Mouse (Mus musculus): ENCODE data around the gene Ap2a1. TPM values are rescaled to one million over a fixed set of nuclear protein-coding genes. Genes with fewer than 3 reads are reported as not detected.

Ap2a1 gene
- polyA plus RNA-seq (2015; fragmentation: Nextera tagmentation; extraction: Ambion mirVana), result 60.1 and 65.0 TPM in 2 replicates

DNA sequence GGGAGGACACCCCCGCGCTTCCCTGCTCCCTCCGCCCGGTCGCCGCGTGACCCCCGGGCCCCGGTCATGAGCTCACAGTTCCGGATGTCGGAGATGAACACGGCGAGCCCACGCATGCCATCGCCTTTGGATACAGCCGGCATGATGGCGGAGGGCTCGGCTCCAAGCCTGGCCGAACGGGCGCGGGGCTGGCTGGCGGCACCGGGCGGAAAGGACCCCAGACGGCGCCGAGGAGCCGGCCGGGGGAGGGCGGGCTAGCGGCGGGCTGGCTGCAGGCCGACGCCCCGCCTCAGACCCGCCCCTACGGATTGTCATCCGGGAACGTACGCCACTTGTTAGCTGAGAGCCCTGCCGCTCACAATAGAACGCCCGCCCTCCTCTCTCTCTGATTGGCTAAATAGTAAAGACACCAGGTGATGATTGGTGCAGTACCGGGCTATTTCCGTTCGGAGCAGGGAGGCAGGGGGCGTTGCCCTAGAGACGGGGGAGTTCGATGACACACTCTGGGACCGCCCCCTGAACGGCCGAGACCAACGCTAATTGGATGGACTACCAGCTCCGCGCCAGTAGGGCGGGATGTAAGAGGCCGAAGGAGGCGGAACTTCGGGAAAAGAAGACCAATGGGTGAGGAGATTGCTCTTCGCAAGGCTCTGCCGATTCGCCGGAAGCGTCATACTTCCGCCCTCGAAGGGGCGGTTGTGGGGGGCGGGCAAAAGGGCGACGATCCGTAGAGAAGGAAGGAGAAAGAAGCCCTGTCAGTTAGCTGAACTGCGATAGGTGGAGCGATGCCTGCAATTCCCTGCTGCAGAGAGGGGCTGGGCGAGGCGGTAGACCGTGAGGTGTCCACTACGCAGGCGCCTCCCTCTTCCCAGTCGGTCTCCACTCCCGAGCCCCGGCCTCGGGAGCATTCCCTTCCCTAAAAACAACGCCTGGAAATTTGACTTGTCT lies at the start of gene Ap2a1:
Ap2a1 (minus strand) TSS at position 293 of the 948 bp plus-strand sequence.
- peak within 1 kb of the TSS; percentile 87 for H3K9ac ChIP-seq
- under 1% methylated on average over 83 of the region's 84 CpGs for WGBS
- ATAC-seq, result peak; percentile 99

DNA sequence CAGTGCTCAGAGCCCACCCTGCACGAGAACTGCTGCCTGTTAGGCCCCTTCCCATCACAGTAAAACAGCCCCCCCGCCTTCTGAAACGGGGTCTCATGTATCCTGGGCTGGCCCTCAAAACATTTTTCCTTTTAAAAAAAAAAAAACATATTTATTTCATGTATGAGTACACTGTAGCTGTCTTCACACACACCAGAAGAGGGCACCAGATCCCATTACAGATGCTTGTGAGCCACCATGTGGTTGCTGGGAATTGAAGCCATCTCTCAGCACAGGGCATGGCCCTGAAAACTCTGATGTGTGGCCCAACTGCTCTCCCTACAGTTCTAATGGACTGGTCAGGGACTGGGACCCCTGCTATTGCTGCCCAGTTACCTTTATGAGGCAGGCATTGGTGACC lies 49.0 kb upstream of the Ap2a1 start:
- Histone ChIP-seq H3K9me3 (no peaks in the 10 kb centered on the region), H3K4me3 (replicated peaks) (no peak overlapping the region), H3K4me2 (replicated peaks) (no peak overlapping the region), H3K4me1 (replicated peaks) (peaks cover 16% of the 10 kb centered on the region), H3K9ac (no peak overlapping the region), H3K36me3 (peaks cover 57% of the 10 kb centered on the region), H3K27ac (no peak overlapping the region), H3K27me3 (replicated peaks) (no peaks in the 10 kb centered on the region)
- ATAC-seq, result no peak
- 91% methylated on average over 3 of the region's 3 CpGs for WGBS

More for the DNA sequence above, at the start of gene Ap2a1:
- H3K4me1 ChIP-seq (replicated peaks), result peaks cover 14% of the 10 kb centered on the region
- no peaks in the 10 kb centered on the region for H3K9me3 ChIP-seq
- peak within 1 kb of the TSS; percentile 86 for H3K27ac ChIP-seq
- peaks cover 9% of the 10 kb centered on the region; the same call in 1 of the 2 replicates for H3K36me3 ChIP-seq
- H3K4me3 ChIP-seq (replicated peaks), result peak within 1 kb of the TSS; percentile 92
- H3K4me2 ChIP-seq (replicated peaks), result peak within 1 kb of the TSS; percentile 67
- H3K27me3 ChIP-seq (replicated peaks), result no peaks in the 10 kb centered on the region

DNA sequence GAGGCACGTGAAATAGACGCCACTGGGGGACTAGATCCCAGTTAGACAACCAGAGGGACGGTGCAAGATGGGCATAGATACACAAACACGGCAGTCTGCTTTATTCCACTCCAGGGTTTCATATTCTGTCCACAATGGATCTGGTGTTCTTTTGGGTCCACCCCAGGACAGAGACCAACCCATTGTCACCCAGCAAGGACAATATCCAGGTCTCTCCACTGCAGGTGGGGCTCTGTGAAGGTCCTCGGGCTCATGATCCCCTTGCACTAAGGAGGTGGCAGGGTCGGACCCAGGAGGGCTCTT lies 45.8 kb upstream of the Ap2a1 start:
- H3K9me3 ChIP-seq, result no peaks in the 10 kb centered on the region
- H3K4me3 ChIP-seq (replicated peaks), result peak overlapping the region; percentile 47; the same call in 1 of the 2 replicates
- no peak for ATAC-seq
- peak overlapping the region; percentile 76 for H3K4me2 ChIP-seq (replicated peaks)
- H3K9ac ChIP-seq, result peak overlapping the region; percentile 18; the same call in 1 of the 2 replicates
- H3K36me3 ChIP-seq, result peaks cover 38% of the 10 kb centered on the region
- 18% methylated on average over 6 of the region's 6 CpGs for WGBS
- H3K27me3 ChIP-seq (replicated peaks), result no peaks in the 10 kb centered on the region
- H3K27ac ChIP-seq, result peak overlapping the region; percentile 62
- H3K4me1 ChIP-seq (replicated peaks), result peaks cover 25% of the 10 kb centered on the region

DNA sequence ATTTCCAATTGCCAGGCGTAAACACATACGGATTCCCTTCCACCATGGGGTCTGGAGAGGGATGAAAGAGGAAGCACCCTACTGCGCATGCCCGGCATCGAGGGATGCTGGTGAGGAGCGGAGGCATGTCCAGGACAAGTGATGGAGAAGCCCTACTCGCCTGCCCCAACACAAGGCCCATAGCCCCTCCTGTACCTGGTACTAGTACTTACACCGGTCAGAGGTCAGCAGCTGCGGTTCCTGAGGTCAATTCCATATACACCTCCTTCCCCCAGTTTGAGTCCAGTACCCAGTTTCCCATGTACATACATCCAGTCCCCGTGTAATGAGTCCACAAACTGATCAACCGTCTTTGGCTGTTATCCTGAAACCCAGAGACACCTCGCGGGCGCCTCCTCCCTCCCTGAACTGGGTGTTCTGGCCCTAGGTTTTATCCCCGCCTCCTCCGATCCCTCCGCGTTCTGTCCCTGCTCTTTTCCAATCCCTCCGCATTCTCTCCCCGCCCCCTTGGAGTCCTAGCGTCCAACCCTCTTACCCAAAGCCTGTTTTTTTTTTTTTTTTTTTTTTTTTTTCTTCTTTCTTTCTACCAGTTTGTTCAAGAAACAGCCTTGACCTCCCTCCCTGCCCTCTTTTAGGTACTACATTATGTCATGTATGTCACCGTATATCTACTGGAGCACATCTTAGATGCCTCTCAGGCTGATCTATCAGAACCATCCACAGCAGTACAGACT lies 45.3 kb upstream of the Ap2a1 start, which contains the start of gene Cpt1c:
Cpt1c (minus strand) TSS at position 469 of the 734 bp plus-strand sequence.
- Histone ChIP-seq H3K4me2 (replicated peaks) (peak within 1 kb of the TSS; percentile 76), H3K9ac (peak within 1 kb of the TSS; percentile 43), H3K36me3 (peaks cover 32% of the 10 kb centered on the region), H3K4me1 (replicated peaks) (peaks cover 25% of the 10 kb centered on the region), H3K27ac (peak within 1 kb of the TSS; percentile 84), H3K4me3 (replicated peaks) (peak within 1 kb of the TSS; percentile 47), H3K9me3 (no peaks in the 10 kb centered on the region), H3K27me3 (replicated peaks) (no peaks in the 10 kb centered on the region)
- ATAC-seq, result peak; percentile 54
- WGBS, result 4% methylated on average over 22 of the region's 22 CpGs

DNA sequence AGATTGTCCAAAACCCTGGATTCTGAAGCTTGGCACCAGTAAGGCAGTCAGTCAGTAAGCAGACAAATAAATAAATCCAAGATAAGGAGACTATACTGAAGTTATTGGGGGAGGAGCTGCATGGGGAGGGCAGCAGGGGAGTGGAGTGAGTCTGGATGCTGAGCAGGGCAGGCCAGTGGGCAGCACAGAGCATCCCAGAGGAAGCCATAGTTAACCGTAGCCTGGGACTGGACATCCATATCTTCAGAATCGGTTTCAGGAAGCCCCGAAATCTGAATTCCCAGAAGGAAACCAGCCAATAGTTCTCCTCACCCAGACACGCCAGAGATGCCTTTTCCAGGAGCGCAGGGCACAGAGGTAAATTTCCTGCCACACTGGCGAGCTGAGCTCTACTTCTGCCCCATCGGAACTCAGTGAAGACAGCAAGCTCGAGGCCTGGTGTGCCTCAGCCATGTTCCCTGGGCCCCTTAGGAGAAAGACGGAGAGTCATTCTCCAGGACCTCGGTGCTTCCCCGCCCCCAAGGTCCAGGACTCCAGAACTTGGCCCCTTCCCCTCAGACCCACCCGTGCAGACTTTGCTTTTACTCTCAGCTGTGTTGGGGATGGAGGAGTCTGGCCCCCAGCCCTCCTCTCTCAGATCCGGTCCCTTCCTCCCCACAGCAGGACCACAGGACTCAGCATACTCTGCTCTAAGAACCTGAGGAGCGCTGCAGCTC lies 44.3 kb upstream of the Ap2a1 start:
- peaks cover 25% of the 10 kb centered on the region for H3K4me1 ChIP-seq (replicated peaks)
- peaks cover 23% of the 10 kb centered on the region for H3K36me3 ChIP-seq
- peak overlapping the region; percentile 43 for H3K9ac ChIP-seq
- ATAC-seq, result no peak
- 37% methylated on average over 14 of the region's 14 CpGs for WGBS
- H3K27me3 ChIP-seq (replicated peaks), result no peaks in the 10 kb centered on the region
- peak overlapping the region; percentile 47 for H3K4me3 ChIP-seq (replicated peaks)
- H3K4me2 ChIP-seq (replicated peaks), result peak overlapping the region; percentile 76
- no peaks in the 10 kb centered on the region for H3K9me3 ChIP-seq
- peak overlapping the region; percentile 84; the same call in 1 of the 2 replicates for H3K27ac ChIP-seq

DNA sequence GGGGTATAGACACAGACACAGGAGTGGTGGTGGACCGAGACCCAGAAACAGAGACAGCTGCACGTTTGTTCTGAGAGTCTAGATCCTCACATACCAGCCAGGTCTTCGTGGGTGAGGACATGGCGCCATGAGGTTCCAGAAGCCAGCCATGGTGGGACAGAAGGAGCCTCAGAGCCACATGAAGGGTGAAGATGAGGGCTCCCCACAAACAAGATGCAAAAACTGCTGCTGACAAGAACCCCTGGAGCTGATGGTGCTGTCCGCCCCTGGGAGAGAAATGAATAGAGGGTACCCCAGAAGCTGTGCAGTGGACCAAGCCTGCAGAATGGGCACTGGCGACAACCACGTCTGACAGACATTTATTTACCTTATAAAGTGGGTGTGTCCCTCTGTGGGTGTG lies 41.8 kb upstream of the Ap2a1 start:
- Histone ChIP-seq H3K4me2 (replicated peaks) (peak overlapping the region; percentile 92), H3K36me3 (0 out of 2 replicates have a peak, but pooled peaks cover 7% of the 10 kb centered on the region), H3K27me3 (replicated peaks) (no peaks in the 10 kb centered on the region), H3K4me3 (replicated peaks) (peak overlapping the region; percentile 59), H3K9me3 (no peaks in the 10 kb centered on the region), H3K4me1 (replicated peaks) (peaks cover 28% of the 10 kb centered on the region), H3K27ac (peak overlapping the region; percentile 92; the same call in 1 of the 2 replicates), H3K9ac (peak overlapping the region; percentile 62; the same call in 1 of the 2 replicates)
- ATAC-seq, result no peak
- WGBS, result 55% methylated on average over 7 of the region's 7 CpGs

DNA sequence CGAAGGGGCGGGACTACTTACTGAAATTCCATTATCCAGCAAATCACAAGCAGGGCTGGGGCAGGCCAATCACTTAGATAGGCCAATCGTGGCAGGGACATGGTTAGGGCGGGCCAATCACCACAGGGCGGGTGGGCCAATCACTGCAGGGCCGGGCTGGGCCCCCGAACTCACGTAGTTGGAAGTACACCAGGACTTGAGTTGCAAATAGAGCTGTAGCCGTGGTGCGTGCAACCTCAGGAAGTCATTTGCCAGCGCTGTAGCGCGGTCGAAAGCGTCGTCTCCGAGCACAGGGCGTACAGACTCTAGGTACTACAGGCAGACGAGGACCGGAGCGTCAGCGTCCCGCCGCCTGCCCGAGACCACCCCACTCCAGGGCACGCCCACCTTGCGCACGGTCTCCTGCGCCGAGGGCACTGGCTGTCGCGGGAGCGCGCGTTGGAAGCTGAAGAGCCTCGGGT lies 41.0 kb upstream of the Ap2a1 start:
- Histone ChIP-seq H3K4me3 (replicated peaks) (peak overlapping the region; percentile 59), H3K9ac (peak overlapping the region; percentile 62), H3K4me2 (replicated peaks) (peak overlapping the region; percentile 92), H3K9me3 (no peaks in the 10 kb centered on the region), H3K36me3 (0 out of 2 replicates have a peak, but pooled peaks cover 7% of the 10 kb centered on the region), H3K27ac (peak overlapping the region; percentile 92), H3K4me1 (replicated peaks) (peaks cover 24% of the 10 kb centered on the region), H3K27me3 (replicated peaks) (no peaks in the 10 kb centered on the region)
- WGBS, result under 1% methylated on average over 36 of the region's 36 CpGs
- peak; percentile 96 for ATAC-seq

DNA sequence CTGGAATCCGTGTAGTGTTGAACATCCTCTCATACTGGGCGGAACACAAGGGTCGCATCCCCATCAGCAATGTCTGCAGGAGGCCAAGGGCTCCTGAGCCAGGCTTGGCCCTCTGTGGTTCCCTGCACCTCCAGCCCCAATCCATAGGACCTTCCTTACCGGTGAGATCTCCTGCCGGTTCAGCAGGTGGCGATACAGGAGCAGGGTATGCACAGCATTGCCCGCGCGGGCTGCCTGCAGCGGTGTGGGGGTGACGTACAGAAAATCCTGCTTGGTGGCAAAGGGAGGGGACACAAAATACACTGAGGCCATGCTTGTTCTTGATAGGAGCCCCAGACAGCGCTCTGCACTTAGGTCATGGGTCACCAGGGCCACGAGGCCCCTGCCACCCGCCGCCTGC lies 37.3 kb upstream of the Ap2a1 start:
- Histone ChIP-seq H3K4me1 (replicated peaks) (peaks cover 10% of the 10 kb centered on the region), H3K9me3 (no peaks in the 10 kb centered on the region), H3K4me2 (replicated peaks) (0 out of 2 replicates have a peak overlapping the region, but pooled peaks have one; percentile 14), H3K27me3 (replicated peaks) (no peaks in the 10 kb centered on the region), H3K27ac (no peak overlapping the region), H3K9ac (no peak overlapping the region), H3K36me3 (0 out of 2 replicates have a peak, but pooled peaks cover 7% of the 10 kb centered on the region), H3K4me3 (replicated peaks) (no peak overlapping the region)
- 68% methylated on average over 15 of the region's 15 CpGs for WGBS
- ATAC-seq, result no peak

DNA sequence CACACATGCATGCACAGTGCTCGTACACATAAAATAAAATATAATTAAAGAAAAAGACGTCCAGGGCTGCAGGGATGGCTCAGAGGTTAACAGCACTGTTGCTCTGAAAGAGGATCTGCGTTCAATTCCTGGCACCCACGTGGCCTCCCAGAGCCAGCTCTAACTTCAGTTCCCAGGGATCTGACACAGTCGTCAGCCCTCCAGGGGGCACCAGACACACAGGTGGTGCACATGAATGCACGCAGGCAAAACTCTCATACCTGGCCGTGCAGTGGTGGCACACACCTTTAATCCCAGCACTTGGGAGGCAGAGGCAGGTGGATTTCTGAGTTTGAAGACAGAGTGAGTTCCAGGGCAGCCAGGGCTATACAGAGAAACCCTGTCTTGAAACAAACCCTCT lies 36.7 kb upstream of the Ap2a1 start:
- 0 out of 2 replicates have a peak, but pooled peaks cover 7% of the 10 kb centered on the region for H3K36me3 ChIP-seq

DNA sequence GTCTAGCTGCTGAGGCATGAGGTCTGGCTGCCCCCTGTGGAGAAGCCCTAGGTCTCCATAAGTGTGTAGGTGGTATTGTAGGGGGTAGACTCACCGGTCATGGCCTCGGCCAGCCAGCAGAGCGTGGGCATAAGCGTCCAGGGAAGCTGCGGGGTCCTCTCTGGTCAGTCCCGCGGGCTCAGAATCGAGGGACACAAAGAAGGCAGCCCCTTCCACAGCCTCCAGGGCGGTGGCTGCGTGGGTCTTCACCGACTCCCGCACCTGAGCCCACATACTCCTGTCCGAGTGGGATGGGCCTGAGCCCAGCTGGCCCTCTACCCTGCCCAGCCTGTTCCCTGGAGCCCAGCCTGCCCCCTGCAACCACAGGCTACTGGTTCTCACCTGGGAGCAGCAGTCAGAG lies 35.7 kb upstream of the Ap2a1 start:
- H3K36me3 ChIP-seq, result 0 out of 2 replicates have a peak, but pooled peaks cover 7% of the 10 kb centered on the region
- H3K27ac ChIP-seq, result no peak overlapping the region
- no peak overlapping the region for H3K4me3 ChIP-seq (replicated peaks)
- no peak overlapping the region for H3K4me2 ChIP-seq (replicated peaks)
- H3K9me3 ChIP-seq, result no peaks in the 10 kb centered on the region
- H3K27me3 ChIP-seq (replicated peaks), result no peaks in the 10 kb centered on the region
- no peak for ATAC-seq
- WGBS, result 94% methylated on average over 13 of the region's 13 CpGs
- H3K9ac ChIP-seq, result no peak overlapping the region
- H3K4me1 ChIP-seq (replicated peaks), result 0 out of 2 replicates have a peak, but pooled peaks cover 2% of the 10 kb centered on the region

More for the DNA sequence above, 36.7 kb upstream of the Ap2a1 start:
- no peaks in the 10 kb centered on the region for H3K27me3 ChIP-seq (replicated peaks)
- no peak overlapping the region for H3K4me3 ChIP-seq (replicated peaks)
- no peak overlapping the region for H3K4me2 ChIP-seq (replicated peaks)
- H3K4me1 ChIP-seq (replicated peaks), result peaks cover 4% of the 10 kb centered on the region
- WGBS, result 79% methylated on average over 7 of the region's 7 CpGs
- H3K9me3 ChIP-seq, result no peaks in the 10 kb centered on the region
- no peak for ATAC-seq
- H3K9ac ChIP-seq, result no peak overlapping the region
- no peak overlapping the region for H3K27ac ChIP-seq

DNA sequence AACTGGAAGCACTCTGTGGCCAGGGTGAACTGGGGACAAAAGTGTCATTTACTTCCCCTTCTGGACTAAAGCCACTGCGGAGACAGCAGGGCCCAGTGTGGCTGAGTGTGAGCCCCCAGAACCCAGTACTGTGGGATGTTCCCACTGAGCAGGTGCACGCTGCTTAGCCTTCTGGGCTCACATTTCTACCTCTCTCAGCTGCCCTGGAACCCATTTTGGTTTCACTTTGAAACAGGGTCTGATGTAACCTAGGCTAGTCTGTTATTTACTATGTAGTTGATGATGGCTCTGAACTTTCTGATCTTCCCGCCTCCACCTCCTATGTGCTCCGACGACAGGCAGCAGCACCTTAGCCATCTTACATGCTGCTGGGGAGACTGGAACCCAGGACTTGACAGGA lies 33.5 kb upstream of the Ap2a1 start:
- H3K9me3 ChIP-seq, result no peaks in the 10 kb centered on the region
- ATAC-seq, result no peak
- 91% methylated on average over 5 of the region's 5 CpGs for WGBS

More for the DNA sequence above, 33.5 kb upstream of the Ap2a1 start:
- no peak overlapping the region for H3K4me2 ChIP-seq (replicated peaks)
- H3K4me1 ChIP-seq (replicated peaks), result 0 out of 2 replicates have a peak, but pooled peaks cover 2% of the 10 kb centered on the region
- H3K4me3 ChIP-seq (replicated peaks), result no peak overlapping the region
- 0 out of 2 replicates have a peak, but pooled peaks cover 7% of the 10 kb centered on the region for H3K36me3 ChIP-seq
- no peaks in the 10 kb centered on the region for H3K27me3 ChIP-seq (replicated peaks)
- H3K27ac ChIP-seq, result no peak overlapping the region
- H3K9ac ChIP-seq, result no peak overlapping the region
